Mouse (Mus musculus) c-Kit-negative CD71-positive TER-119-positive erythroid progenitor cells, embryonic 14.5 days (primary cell): ENCODE measurements at regions not wholly inside any gene's neighbourhood (a gene's known extent, or its start where the extent isn't known, plus 50 kb on each side); places are given as distances from the start of the nearest gene placed in this dataset.

Source experiments
- DNase-seq: peaks from one replicate; pipeline ENCODE4 v3.0.0-alpha.2; 2013; ENCODE audit warnings: low read depth, low spot score

DNA sequence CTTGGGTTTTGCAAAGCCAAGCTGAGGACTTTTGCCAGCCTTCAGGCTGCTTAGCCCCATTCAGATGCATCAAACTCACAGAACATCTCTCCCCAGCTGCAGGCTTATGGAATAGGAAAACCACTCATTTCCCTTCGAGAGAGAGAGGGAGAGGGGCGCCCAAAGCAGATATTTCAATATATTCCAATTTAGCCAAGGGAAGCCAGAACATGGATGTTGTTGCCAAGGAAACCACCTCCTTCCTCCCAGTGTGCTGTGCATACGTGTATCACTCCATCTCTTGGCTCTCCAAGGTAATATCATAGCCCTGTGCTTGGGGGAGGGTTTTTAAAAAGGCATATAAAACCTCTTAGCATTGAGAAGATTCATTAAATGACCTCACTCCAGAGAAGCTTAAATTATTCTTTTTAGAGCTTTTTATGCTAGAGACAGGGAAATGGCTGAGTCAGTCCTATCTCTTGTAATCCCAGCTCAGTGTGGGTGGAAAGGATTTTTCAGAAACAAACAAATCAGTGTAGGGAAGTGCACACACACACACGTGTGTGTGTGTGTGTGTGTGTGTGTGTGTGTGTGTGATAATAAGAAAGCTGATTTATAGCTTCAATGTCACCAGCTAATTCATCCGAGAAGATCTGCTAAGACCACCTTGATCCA, 245.1 kb downstream of the Rps24 start:
- no peak for DNase-seq

GRCm38 (mm10) chr14:24733326-24733725, 246.4 kb downstream of the Rps24 start:
- DNase-seq = no peak

GRCm38 (mm10) chr14:24738869-24739268, 251.9 kb downstream of the Rps24 start:
- DNase-seq = no peak

DNA sequence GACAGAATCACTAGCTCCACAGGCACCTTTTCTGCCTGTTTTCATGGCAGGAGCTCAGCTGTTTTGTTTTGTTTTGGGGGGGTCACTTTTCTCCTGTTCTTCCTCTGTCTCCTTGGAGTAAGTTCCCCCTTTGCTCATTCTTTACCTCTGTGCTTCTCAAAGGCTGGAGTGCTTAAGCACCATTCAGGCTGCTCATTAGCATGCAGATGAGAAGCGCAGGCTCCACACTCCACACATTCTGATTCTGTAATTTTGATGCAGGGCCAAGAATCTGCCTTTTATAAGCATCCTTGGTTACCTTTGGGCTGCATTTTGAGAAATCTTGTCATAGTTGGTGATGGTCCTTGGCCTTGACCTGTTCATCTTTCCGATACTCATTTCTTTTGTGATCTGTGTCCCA, 257.5 kb downstream of the Rps24 start:
- DNase-seq = no peak

DNA sequence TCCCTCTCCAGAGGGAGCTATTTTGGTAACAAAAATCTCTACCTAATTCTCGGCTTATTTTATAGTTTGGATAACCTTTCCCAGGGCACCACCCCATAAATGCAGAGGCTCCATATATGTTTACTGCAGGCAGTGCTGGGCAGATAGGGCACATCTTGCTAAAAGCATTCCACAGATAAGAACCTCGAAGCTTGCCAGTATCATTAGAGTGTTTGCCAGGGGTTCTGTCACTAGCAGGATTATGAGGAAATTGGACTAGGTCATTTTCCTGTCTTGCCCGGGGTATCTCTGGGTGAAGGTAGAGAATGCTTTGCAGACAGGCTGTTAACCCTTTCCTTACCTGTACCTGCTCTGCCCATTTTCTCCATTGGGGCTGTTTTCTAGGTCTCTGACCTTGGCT, 258.8 kb downstream of the Rps24 start:
- no peak for DNase-seq

GRCm38 (mm10) chr14:24747471-24747795, 260.5 kb downstream of the Rps24 start:
- no peak for DNase-seq

DNA sequence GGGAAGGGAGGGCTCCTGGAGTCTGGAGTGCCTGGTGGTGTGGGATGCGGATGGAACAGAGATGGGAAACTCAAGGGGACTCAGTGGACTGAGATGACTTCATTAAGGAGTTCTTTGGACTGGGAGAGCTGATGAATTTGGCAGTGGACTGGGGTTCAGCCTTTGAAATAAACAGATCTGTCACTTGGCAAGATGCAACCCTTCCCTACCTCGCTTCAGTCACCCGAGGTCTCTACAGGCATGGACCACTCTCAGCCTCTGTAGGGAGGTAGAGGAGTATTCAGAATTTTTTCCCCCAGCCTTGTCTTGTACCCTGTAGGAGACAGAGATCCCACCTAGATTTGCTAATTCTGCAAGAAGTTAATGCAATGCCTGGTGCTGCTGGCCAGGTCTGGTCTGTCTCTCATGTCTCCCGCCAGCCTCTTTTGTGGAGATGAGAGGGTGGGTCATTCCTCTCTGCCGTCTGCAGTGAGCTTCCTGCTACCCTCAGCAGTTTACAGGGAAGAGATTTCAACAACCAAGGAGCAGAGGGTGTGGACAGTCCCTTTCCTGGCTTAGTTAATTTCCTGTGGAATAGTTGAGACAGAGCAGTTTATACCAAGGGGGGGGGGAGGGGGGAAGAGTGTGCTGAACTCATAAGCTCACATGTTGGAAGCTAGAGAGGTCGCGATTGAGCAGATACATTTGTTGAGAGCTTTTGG, 261.0 kb downstream of the Rps24 start:
- DNase-seq = no peak

DNA sequence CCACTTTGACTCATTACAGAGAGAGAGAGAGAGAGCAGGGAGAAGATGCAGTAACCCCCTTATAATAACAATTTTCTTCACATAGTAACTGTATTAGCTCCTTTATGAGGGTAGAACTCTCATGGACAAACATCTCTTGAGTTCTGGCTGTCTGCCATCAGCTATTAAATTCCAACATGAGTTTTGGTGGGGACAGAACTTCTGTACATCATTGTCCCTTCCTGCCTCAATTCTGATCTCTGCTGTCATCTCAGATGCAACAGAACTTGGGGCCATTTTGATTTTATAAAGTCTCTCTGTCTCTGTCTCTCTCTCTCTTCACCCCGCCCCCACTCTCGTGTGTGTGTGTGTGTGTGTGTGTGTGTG, 261.6 kb downstream of the Rps24 start:
- no peak for DNase-seq

- DNase-seq = no peak
Observed at GRCm38 (mm10) chr14:24749313-24749712, 262.4 kb downstream of the Rps24 start.

GRCm38 (mm10) chr14:24751227-24751626, 264.3 kb downstream of the Rps24 start:
- no peak for DNase-seq

DNA sequence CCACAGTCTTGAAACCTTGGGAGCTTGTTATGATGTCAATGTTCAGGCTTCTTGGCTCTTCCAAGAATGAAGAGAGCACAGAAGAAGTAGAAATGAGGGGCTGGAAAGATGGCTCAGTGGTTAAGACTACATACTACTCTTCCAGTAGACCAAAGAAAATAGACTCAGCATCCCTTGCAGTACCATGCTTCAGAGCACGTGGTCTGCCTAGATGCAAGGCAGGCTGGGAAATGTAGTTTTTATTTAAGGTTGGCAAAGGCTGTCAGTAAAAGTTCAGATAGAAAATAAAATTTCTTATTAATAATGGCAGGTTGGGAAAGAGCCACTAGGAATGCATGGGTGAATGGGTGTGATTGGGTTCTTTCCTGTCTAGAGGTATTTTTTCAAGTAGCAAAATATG, 267.8 kb downstream of the Rps24 start:
- no peak for DNase-seq

DNA sequence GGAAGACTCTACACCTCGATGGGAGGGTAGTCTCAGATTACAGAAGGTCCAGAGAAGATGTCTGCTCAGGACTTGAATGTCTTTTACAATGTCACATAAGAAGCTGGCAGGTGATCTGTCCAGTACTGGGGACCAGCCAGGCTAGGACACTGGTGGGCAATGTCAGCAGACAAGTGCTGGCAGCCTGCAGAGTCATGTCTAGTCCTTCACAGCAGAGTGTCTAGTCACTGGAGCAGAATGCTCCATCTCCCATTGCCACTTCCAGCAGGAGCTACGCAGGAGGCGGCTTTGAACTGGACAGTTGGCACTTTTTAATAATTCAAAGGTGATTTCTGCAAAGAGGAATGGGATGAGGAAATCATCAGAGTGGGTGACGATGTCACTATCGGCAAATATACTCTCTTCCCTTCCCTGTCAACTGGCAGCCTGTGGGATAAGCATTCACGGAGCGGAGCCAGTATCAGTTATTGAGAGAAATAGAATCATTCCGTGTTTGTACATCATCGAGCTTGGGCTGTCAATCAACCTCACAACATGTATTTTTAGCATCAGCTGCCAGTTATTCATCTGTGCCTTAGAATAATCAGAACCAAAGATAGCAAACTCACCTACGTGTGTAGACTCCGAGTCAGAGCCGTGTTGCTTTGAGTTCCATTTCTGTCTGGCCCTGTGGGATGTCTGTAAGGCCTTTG, 268.6 kb downstream of the Rps24 start:
- DNase-seq = no peak

DNA sequence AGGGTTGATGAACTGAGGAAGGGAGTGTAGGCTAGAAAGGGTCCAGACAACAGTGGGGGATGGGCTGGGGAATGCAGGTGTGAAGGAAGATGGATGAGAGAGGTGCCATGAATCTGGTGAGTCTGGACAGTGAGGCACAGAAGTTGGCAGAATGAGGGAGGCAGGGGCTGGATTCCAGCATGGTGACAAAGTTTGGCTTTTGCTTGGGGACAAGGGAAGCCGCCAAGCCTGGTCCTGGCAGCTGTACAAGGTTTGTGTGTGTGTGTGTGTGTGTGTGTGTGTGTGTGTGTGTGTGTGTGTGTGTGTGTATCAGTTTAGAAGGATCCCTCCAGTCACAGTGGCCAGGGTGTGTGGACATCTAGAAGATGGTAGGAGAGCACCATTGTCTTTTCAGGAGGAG, 270.4 kb downstream of the Rps24 start:
- DNase-seq = no peak

- no peak for DNase-seq
Observed at GRCm38 (mm10) chr14:24757843-24758242, 270.9 kb downstream of the Rps24 start.

- no peak for DNase-seq
Observed at GRCm38 (mm10) chr14:24760926-24761325, 274.0 kb downstream of the Rps24 start.

GRCm38 (mm10) chr14:24762468-24763274, 275.7 kb downstream of the Rps24 start:
- no peak for DNase-seq

DNA sequence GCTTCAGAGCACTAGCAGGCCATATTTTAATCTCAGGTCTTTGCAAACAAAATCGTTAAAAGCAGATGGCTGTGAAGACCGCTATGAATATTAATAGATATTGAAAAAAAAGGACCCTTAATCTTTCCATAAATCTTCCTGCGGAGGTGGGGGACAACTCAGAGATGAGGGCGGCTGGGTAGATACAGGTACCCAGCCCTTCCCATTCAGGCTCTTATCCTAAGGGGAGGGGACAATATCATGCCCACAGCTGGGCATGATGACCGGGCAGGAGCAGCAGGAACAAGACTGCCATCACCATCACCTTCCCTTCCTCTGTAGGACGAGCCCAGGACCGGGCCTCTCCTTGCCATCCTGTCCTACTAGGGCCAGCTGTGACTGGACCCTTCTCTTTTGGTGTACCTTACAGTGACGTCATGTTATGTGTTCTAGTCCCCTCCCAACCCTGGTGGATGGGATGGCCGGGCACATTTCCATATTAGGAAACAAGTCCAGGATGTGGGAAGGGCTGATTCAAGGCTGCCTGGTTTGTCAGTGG, 276.4 kb downstream of the Rps24 start:
- no peak for DNase-seq

DNA sequence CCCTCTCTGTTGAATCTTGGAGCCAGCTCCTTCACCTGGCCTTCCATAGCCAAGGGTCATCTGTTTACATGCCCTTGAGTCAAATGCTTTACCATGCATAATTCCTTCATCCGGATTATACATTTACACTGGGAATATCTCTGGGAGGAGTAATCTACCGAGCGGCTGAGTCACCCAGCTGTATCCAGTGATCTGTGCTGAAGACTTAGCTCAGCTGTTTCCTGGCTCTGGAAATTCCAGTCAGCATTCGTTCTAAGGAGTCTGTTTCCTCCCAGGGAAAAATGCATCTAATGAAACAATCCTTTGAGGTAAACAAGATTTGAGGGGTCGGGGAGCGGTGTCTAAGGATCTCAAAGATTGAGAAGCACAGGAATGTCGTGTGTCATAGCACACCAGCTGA, 276.9 kb downstream of the Rps24 start:
- no peak for DNase-seq

DNA sequence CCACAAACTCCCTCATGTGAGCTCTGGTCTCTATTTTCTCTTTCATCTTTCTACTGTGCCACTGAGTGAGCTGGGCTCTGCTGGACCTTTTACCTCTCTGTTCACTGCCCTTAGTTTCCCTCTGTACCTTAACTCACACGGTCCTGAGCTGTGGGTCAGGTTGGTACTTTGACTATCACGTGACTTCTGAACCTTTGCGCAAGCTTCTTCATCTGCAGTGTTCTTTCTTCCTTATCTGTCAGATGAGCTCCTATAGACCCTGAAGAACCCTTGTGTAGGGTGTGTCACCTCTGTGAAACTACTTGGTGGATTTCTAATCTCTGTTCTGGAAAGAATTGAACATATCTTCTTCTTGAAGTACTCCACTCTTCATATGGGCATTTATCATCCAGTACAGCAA, 279.3 kb downstream of the Rps24 start:
- DNase-seq = no peak

- no peak for DNase-seq
Observed at GRCm38 (mm10) chr14:24766690-24767089, 279.8 kb downstream of the Rps24 start.

GRCm38 (mm10) chr14:24767316-24767715, 280.4 kb downstream of the Rps24 start:
- DNase-seq = no peak

GRCm38 (mm10) chr14:24767964-24768363, 281.0 kb downstream of the Rps24 start:
- no peak for DNase-seq
